In genomic region chr11:35673050-35673449, GRCm38 (mm10) we compare ENCODE assay signal across 15 mouse cellular contexts.
A peak's percentile ranks its signal among the peaks of the same experiment; 100 is the strongest.
DNase-seq lines count a peak whose midpoint lies in the region; ATAC-seq and TF ChIP-seq lines count a peak whose summit lies in the region.
"Had no signal": no experiment of that assay in that cellular context is flagged by ENCODE, and none has a peak within 500 bp of the region (broad histone marks: within the 10 kb centered on the region; RNA-seq: fewer than 3 reads in every experiment).

No protein-coding gene starts in this region.

- H3K27ac ChIP-seq in forebrain, embryonic 13.5 days: no peak overlapping the region
- H3K27ac ChIP-seq in forebrain, embryonic 10.5 days: no peak overlapping the region
- H3K27ac ChIP-seq in hindbrain, postnatal 0 days: no peak overlapping the region
- H3K27ac ChIP-seq: stomach, postnatal 0 days had no signal

- peaks cover 30% of the 10 kb centered on the region for H3K27me3 ChIP-seq in forebrain, embryonic 13.5 days
- peaks cover 43% of the 10 kb centered on the region for H3K27me3 ChIP-seq in forebrain, embryonic 10.5 days (ENCODE audit: poor library complexity, severe bottlenecking)
- no peaks in the 10 kb centered on the region for H3K27me3 ChIP-seq in hindbrain, postnatal 0 days (ENCODE audit: insufficient read depth, low read length)

- no peak overlapping the region for H3K4me3 ChIP-seq in forebrain, embryonic 13.5 days
- H3K4me3 ChIP-seq in forebrain, embryonic 10.5 days: no peak overlapping the region
- H3K4me3 ChIP-seq in hindbrain, postnatal 0 days (ENCODE audit: low read length): no peak overlapping the region

- peak; percentile 73 for ATAC-seq in forebrain, embryonic 13.5 days
- peak; percentile 78 for ATAC-seq in hindbrain, postnatal 0 days
- ATAC-seq in activated CD4-positive, CD25-positive, alpha-beta regulatory T cell, adult 4 months: no peak

- H3K9me3 ChIP-seq in forebrain, embryonic 13.5 days (replicated peaks): no peaks in the 10 kb centered on the region
- no peaks in the 10 kb centered on the region for H3K9me3 ChIP-seq in forebrain, embryonic 10.5 days
- no peaks in the 10 kb centered on the region for H3K9me3 ChIP-seq in hindbrain, postnatal 0 days (ENCODE audit: low read length)

- no peaks in the 10 kb centered on the region for H3K36me3 ChIP-seq in forebrain, embryonic 13.5 days (ENCODE audit: poor library complexity, severe bottlenecking)
- no peaks in the 10 kb centered on the region for H3K36me3 ChIP-seq in forebrain, embryonic 10.5 days (replicated peaks)
- H3K36me3 ChIP-seq in hindbrain, postnatal 0 days (ENCODE audit: insufficient read depth, low read length): no peaks in the 10 kb centered on the region

- H3K4me2 ChIP-seq in forebrain, embryonic 13.5 days: no peak overlapping the region
- no peak overlapping the region for H3K4me2 ChIP-seq in hindbrain, postnatal 0 days (ENCODE audit: low read depth, low read length)
- H3K4me2 ChIP-seq: heart, embryonic 11.5 days had no signal

- TF ChIP-seq CTCF in hindbrain, postnatal 0 days (IDR thresholded peaks at IDR 0.05; ENCODE audit: low read depth): no peak

- DNase-seq in forebrain, embryonic 10.5 days (ENCODE audit: extremely low spot score, low spot score): no peak
- peak; percentile 95 for DNase-seq in left cerebral cortex, postnatal 4 days
- no peak for DNase-seq in left cerebral cortex, adult 9 months (ENCODE audit: low spot score in 2 of 2)
- DNase-seq in Muller cell, postnatal 12 days (ENCODE audit: inconsistent ontology term): peak; percentile 42
- peak; percentile 80 for DNase-seq in hindbrain, postnatal 0 days (ENCODE audit: low spot score)
- DNase-seq in spleen, adult 18-20 months: no peak
- DNase-seq: adrenal gland, adult 8-10 months; gastrocnemius, postnatal 25 days; heart, postnatal 4 days; lung, adult 18-20 months; lung, postnatal 4 days had no signal

- intact Hi-C loops in left cerebral cortex, postnatal 4 days (cut with DNase I): no loop called here

- no peak overlapping the region for H3K9ac ChIP-seq in forebrain, embryonic 13.5 days
- no peak overlapping the region for H3K9ac ChIP-seq in hindbrain, postnatal 0 days (replicated peaks; ENCODE audit: low read length)

- WGBS in forebrain, embryonic 13.5 days: 72% methylated on average over 7 of the region's 7 CpGs
- 93% methylated on average over 7 of the region's 7 CpGs for whole genome bisulfite sequencing in forebrain, embryonic 10.5 days
- 41% methylated on average over 7 of the region's 7 CpGs for WGBS in hindbrain, postnatal 0 days

- no peaks in the 10 kb centered on the region for H3K4me1 ChIP-seq in forebrain, embryonic 13.5 days
- H3K4me1 ChIP-seq in forebrain, embryonic 10.5 days: no peaks in the 10 kb centered on the region
- peaks cover 11% of the 10 kb centered on the region; the same call in 1 of the 2 replicates for H3K4me1 ChIP-seq in hindbrain, postnatal 0 days (ENCODE audit: insufficient read depth, low read length)

Comparison
In these comparisons a context has a peak if more than half of its experiments do, and no peak if none do; other contexts are left out.
1. DNase-seq: peak in left cerebral cortex, postnatal 4 days (single experiment), Muller cell, postnatal 12 days (single experiment) and hindbrain, postnatal 0 days (single experiment); none in forebrain, embryonic 10.5 days (single experiment), left cerebral cortex, adult 9 months (0 of 2) and spleen, adult 18-20 months (0 of 2).